Mouse (Mus musculus) spleen, adult 2 months (tissue): Measurements from ENCODE around the gene Aspg.

Experiments used
- CTCF ChIP-seq: fragments of 200-500 bp; IDR thresholded peaks from 2 replicates; pipeline ENCODE4 v1.5.1; 2011; ENCODE audit warnings: mild to moderate bottlenecking, inconsistent platforms; ENCODE audit not compliant: insufficient read depth, insufficient read length, insufficient replicate concordance; ENCODE audit errors: extremely low read depth
- POLR2A ChIP-seq: fragments of 200-500 bp; IDR thresholded peaks from 2 replicates; pipeline ENCODE4 v1.6.1; 2011; ENCODE audit warnings: low read depth, low read length, inconsistent platforms

GRCm38 (mm10) chr12:112151980-112152362 lies 45.5 kb downstream of the Aspg start:
- TF ChIP-seq POLR2A: no peak
- no peak for TF ChIP-seq CTCF
